Mouse (Mus musculus) stomach, embryonic 14.5 days (tissue): ENCODE results near the gene Tmem268. TPM values are rescaled to one million over a fixed set of nuclear protein-coding genes. Genes with fewer than 3 reads are reported as not detected.

Source experiments
- ATAC-seq: fragments of 200-750 bp; cut with Nextera tagmentation; 2 replicates; pipeline ENCODE4 v1.8.0; 2017; ENCODE audit warnings: low read depth, moderate TSS enrichment; ENCODE audit not compliant: insufficient number of reproducible peaks, insufficient read depth, low FRiP score
- H3K27ac ChIP-seq: fragments of 300-500 bp; sonication (generic); 2 replicates; pipeline ENCODE4 v1.5.1; 2014; ENCODE audit warnings: mild to moderate bottlenecking, low read length, moderate library complexity, mixed read lengths
- H3K27me3 ChIP-seq: fragments of 300-500 bp; sonication (generic); 2 replicates; pipeline ENCODE4 v1.6.1; 2014; ENCODE audit warnings: low read length, control low read depth, mixed read lengths; ENCODE audit not compliant: control insufficient read depth, insufficient read depth
- H3K36me3 ChIP-seq: fragments of 300-500 bp; sonication (generic); 2 replicates; pipeline ENCODE4 v1.6.1; 2014; ENCODE audit warnings: mild to moderate bottlenecking, control low read depth, low read length, moderate library complexity, mixed read lengths; ENCODE audit not compliant: control insufficient read depth, insufficient read depth
- H3K4me1 ChIP-seq: fragments of 300-500 bp; sonication (generic); 2 replicates; pipeline ENCODE4 v1.6.1; 2014; ENCODE audit warnings: low read length, control low read depth, mixed read lengths; ENCODE audit not compliant: control insufficient read depth, insufficient read depth
- H3K4me2 ChIP-seq: fragments of 300-500 bp; sonication (generic); replicated peaks from 2 replicates; pipeline ENCODE4 v1.6.1; 2014; ENCODE audit warnings: low read depth, low read length, control low read depth
- H3K4me3 ChIP-seq: fragments of 300-500 bp; sonication (generic); 2 replicates; pipeline ENCODE4 v1.5.1; 2014; ENCODE audit warnings: low read depth, low read length, control low read depth
- H3K9ac ChIP-seq: fragments of 300-500 bp; sonication (generic); replicated peaks from 2 replicates; pipeline ENCODE4 v1.6.1; 2014; ENCODE audit warnings: low read depth, mild to moderate bottlenecking, control low read depth, low read length, moderate library complexity, mixed read lengths
- H3K9me3 ChIP-seq: fragments of 300-500 bp; sonication (generic); 2 replicates; pipeline ENCODE4 v1.6.1; 2016; ENCODE audit warnings: low read depth, low read length, control low read depth; ENCODE audit not compliant: control insufficient read depth
- WGBS: fragments of 180-500 bp; shearing (Covaris S2); extraction: QIAGEN DNeasy Blood & Tissue Kit; methylation state at CpG from one replicate; pipeline ENCODE4 v1.1.7; 2014; 5-methylcytosine and 5-hydroxymethylcytosine counted together
- polyA plus RNA-seq: library from polyadenylated mRNA; unstranded; fragments of >200 nt; fragmentation: Nextera tagmentation; extraction: Ambion mirVana; gene quantifications from 2 replicates; pipeline ENCODE4 v1.2.1, GENCODE M21; 2014

Tmem268 gene
- polyA plus RNA-seq, 1 experiment from 2014 or later: 4.9 TPM

- H3K36me3 ChIP-seq: no peaks in the 10 kb centered on the region
- H3K27ac ChIP-seq: no peak overlapping the region
- no peaks in the 10 kb centered on the region for H3K27me3 ChIP-seq
- no peak overlapping the region for H3K9ac ChIP-seq
- no peak overlapping the region for H3K4me3 ChIP-seq
- 84% methylated on average over 14 of the region's 14 CpGs for WGBS
- H3K4me1 ChIP-seq: no peaks in the 10 kb centered on the region
- no peak for ATAC-seq
- H3K4me2 ChIP-seq: no peak overlapping the region
- H3K9me3 ChIP-seq: no peaks in the 10 kb centered on the region; the same call in 1 of the 2 replicates
Observed at GRCm38 (mm10) chr4:63579649-63580048, 21.1 kb downstream of the Tmem268 start.

GRCm38 (mm10) chr4:63580078-63580477, 21.5 kb downstream of the Tmem268 start:
- no peaks in the 10 kb centered on the region for H3K27me3 ChIP-seq
- no peak overlapping the region for H3K27ac ChIP-seq
- H3K9ac ChIP-seq: no peak overlapping the region
- ATAC-seq: no peak
- no peaks in the 10 kb centered on the region for H3K4me1 ChIP-seq
- H3K4me3 ChIP-seq: no peak overlapping the region
- no peaks in the 10 kb centered on the region for H3K36me3 ChIP-seq
- H3K4me2 ChIP-seq: no peak overlapping the region
- 43% methylated on average over 6 of the region's 6 CpGs for WGBS
- no peaks in the 10 kb centered on the region; the same call in 1 of the 2 replicates for H3K9me3 ChIP-seq

- Histone ChIP-seq H3K27ac (no peak overlapping the region), H3K4me2 (no peak overlapping the region), H3K9me3 (no peaks in the 10 kb centered on the region; the same call in 1 of the 2 replicates), H3K36me3 (no peaks in the 10 kb centered on the region), H3K9ac (no peak overlapping the region), H3K4me3 (no peak overlapping the region), H3K27me3 (no peaks in the 10 kb centered on the region), H3K4me1 (no peaks in the 10 kb centered on the region)
- ATAC-seq: no peak
- WGBS: 72% methylated on average over 5 of the region's 5 CpGs
Observed at GRCm38 (mm10) chr4:63582580-63582979, 24.0 kb downstream of the Tmem268 start.

- no peak overlapping the region for H3K4me2 ChIP-seq
- ATAC-seq: no peak
- no peaks in the 10 kb centered on the region for H3K9me3 ChIP-seq
- 87% methylated on average over 10 of the region's 10 CpGs for WGBS
- H3K27me3 ChIP-seq: no peaks in the 10 kb centered on the region
- H3K9ac ChIP-seq: no peak overlapping the region
- H3K36me3 ChIP-seq: no peaks in the 10 kb centered on the region
- no peak overlapping the region for H3K27ac ChIP-seq
- H3K4me1 ChIP-seq: no peaks in the 10 kb centered on the region
- no peak overlapping the region for H3K4me3 ChIP-seq
Observed at GRCm38 (mm10) chr4:63585216-63585615, 26.6 kb downstream of the Tmem268 start.

- Histone ChIP-seq H3K9me3 (no peaks in the 10 kb centered on the region), H3K4me3 (no peak overlapping the region), H3K27me3 (no peaks in the 10 kb centered on the region), H3K4me2 (no peak overlapping the region), H3K4me1 (no peaks in the 10 kb centered on the region), H3K9ac (no peak overlapping the region), H3K36me3 (no peaks in the 10 kb centered on the region), H3K27ac (no peak overlapping the region)
- WGBS: 81% methylated on average over 2 of the region's 2 CpGs
- ATAC-seq: no peak
Observed at GRCm38 (mm10) chr4:63586240-63586639, 27.7 kb downstream of the Tmem268 start.

- no peak overlapping the region for H3K9ac ChIP-seq
- 88% methylated on average over 7 of the region's 7 CpGs for WGBS
Observed at GRCm38 (mm10) chr4:63589987-63590386, 31.4 kb downstream of the Tmem268 start.

GRCm38 (mm10) chr4:63590538-63590937, 32.0 kb downstream of the Tmem268 start:
- WGBS: 84% methylated on average over 4 of the region's 4 CpGs
- H3K9ac ChIP-seq: no peak overlapping the region
- no peaks in the 10 kb centered on the region for H3K9me3 ChIP-seq
- H3K4me2 ChIP-seq: no peak overlapping the region
- H3K4me1 ChIP-seq: 0 out of 2 replicates have a peak, but pooled peaks cover 11% of the 10 kb centered on the region
- H3K27me3 ChIP-seq: no peaks in the 10 kb centered on the region
- ATAC-seq: no peak
- H3K27ac ChIP-seq: no peak overlapping the region
- H3K36me3 ChIP-seq: no peaks in the 10 kb centered on the region
- no peak overlapping the region for H3K4me3 ChIP-seq

More at GRCm38 (mm10) chr4:63589987-63590386, 31.4 kb downstream of the Tmem268 start:
- H3K4me3 ChIP-seq: no peak overlapping the region
- 0 out of 2 replicates have a peak, but pooled peaks cover 7% of the 10 kb centered on the region for H3K4me1 ChIP-seq
- H3K27me3 ChIP-seq: no peaks in the 10 kb centered on the region
- no peaks in the 10 kb centered on the region for H3K9me3 ChIP-seq
- H3K27ac ChIP-seq: no peak overlapping the region
- H3K36me3 ChIP-seq: no peaks in the 10 kb centered on the region
- no peak overlapping the region for H3K4me2 ChIP-seq
- no peak for ATAC-seq

- 46% methylated on average over 5 of the region's 5 CpGs for WGBS
- no peak overlapping the region for H3K27ac ChIP-seq
- H3K4me2 ChIP-seq: no peak overlapping the region
- no peaks in the 10 kb centered on the region for H3K9me3 ChIP-seq
- no peak overlapping the region for H3K4me3 ChIP-seq
- no peak overlapping the region for H3K9ac ChIP-seq
- H3K27me3 ChIP-seq: no peaks in the 10 kb centered on the region
- H3K36me3 ChIP-seq: no peaks in the 10 kb centered on the region
- H3K4me1 ChIP-seq: 0 out of 2 replicates have a peak, but pooled peaks cover 11% of the 10 kb centered on the region
- ATAC-seq: no peak
Observed at GRCm38 (mm10) chr4:63594459-63595110, 36.0 kb downstream of the Tmem268 start.

GRCm38 (mm10) chr4:63595259-63595658, 36.7 kb downstream of the Tmem268 start:
- 0 out of 2 replicates have a peak, but pooled peaks have one; percentile 44 for ATAC-seq
- Histone ChIP-seq H3K4me2 (no peak overlapping the region), H3K9me3 (no peaks in the 10 kb centered on the region), H3K27ac (no peak overlapping the region), H3K27me3 (no peaks in the 10 kb centered on the region), H3K36me3 (no peaks in the 10 kb centered on the region), H3K9ac (no peak overlapping the region), H3K4me1 (0 out of 2 replicates have a peak, but pooled peaks cover 11% of the 10 kb centered on the region), H3K4me3 (no peak overlapping the region)
- WGBS: 43% methylated on average over 10 of the region's 10 CpGs
